Mouse (Mus musculus) ovary, postnatal 14 days (tissue): ENCODE measurements around the gene Clybl.

Experiments
- DNase-seq: peaks from one replicate; pipeline ENCODE4 v3.0.0; 2022; ENCODE audit warnings: low spot score

The Clybl gene

GRCm38 (mm10) chr14:122181078-122181814 is at the start of gene Clybl:
Clybl (plus strand) TSS chr14:122181704.
- DNase-seq: peak; percentile 95

GRCm38 (mm10) chr14:122136368-122136928 is 45.1 kb upstream of the Clybl start:
- DNase-seq: no peak

GRCm38 (mm10) chr14:122137234-122137633 is 44.3 kb upstream of the Clybl start:
- DNase-seq: no peak

- no peak for DNase-seq
These were observed 41.4 kb upstream of the Clybl start for GRCm38 (mm10) chr14:122140126-122140525.

DNA sequence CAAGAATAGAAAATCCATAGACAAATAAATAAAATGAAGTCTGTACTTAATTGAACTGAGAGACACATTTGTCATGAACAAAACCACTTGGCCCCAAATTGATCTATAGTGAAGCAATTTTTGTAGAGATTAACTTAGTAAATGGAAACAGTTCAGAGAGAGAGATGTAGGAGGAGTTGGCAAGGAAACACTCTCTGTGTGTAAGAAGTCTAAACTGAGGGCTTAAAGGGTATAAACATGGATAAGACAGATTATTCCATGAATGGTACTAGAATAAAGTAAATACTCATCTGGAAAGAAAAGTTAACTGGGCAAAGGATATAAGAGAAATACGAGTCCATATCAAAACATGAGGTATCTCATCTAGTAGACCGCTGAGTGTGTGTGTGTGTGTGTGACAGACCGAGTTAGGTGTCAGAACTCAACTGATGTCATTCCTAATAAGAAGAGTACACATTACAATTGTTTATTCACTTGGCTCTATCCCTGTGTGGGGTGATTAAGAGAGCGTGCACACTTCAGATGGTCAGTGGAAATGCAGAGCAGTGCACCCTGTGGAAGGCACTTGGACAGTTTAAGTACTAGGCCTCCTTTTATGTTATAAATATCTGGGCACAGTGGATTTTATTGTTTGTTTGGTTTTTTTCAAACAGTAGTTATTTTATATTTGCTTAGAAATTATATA is 37.8 kb upstream of the Clybl start:
- no peak for DNase-seq

DNA sequence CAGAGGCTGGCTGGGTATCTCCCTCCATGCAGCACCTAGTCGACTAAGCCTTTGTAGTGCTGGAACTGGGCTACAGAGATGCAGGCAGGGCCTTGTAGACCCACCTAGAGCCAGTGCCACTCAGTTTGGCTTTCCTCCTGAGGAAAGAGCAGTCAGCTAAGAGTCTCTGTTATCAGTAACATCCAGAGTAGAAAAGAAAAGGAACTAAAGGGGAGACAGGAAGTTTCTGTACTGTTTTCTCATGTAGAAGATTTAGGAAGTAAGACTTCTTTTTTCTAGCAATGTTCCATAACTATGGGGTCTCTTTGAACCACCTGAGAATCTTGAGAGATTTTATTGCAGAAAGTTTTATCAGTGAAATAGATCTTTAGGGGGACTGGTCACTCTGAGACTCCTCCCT is 36.1 kb upstream of the Clybl start:
- no peak for DNase-seq

- DNase-seq: no peak
These were observed 30.9 kb upstream of the Clybl start for GRCm38 (mm10) chr14:122150616-122151015.

- DNase-seq: no peak
These were observed 23.8 kb upstream of the Clybl start for GRCm38 (mm10) chr14:122157738-122158137.

DNA sequence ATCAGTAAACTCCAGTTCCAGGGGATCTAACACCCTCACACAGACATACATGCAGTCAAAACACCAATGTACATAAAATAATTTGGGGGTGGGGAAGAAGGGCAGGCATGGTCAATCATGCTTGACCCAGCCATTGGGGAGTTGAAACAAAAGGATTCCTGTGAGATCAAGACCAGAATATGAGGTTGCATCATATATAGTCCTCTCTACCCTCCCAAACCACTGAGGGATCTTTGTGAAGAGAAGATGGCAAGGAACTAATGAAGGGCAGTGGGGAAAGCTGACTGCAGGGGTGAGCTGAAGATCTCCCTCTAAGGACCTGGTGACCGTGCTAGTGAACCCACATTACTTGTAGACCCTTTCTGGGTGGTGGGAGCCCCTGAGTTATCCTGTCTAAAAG is 20.6 kb upstream of the Clybl start:
- DNase-seq: no peak

- DNase-seq: no peak
These were observed 12.6 kb upstream of the Clybl start for GRCm38 (mm10) chr14:122168912-122169311.

DNA sequence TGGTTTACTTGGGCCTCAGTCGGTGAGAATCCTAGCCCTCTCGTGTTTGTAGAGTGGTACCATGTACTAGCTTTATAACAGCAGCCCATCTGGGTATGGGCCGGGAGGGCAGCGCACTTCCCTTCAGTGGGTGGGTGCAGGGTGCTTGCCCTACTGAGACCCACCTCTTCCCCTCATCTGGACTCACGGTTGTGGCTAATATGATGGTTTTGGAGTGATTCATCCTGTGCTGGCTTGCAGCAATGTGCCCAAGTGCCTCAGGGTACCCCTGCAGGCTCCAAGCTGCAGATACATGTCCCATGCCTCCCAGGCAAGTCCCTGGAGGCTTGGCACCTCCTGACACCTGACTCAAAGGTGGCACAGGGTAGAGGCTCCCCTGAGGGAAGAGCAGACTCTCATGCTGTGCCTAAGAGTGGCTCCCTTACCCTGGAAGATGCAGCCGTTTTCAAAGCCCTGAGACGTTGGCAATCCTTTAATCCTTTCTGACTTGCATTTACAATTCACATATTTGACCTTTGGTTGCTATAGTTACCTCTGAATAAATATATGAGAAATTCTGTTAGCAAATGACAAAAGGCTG is 11.2 kb upstream of the Clybl start:
- DNase-seq: no peak

DNA sequence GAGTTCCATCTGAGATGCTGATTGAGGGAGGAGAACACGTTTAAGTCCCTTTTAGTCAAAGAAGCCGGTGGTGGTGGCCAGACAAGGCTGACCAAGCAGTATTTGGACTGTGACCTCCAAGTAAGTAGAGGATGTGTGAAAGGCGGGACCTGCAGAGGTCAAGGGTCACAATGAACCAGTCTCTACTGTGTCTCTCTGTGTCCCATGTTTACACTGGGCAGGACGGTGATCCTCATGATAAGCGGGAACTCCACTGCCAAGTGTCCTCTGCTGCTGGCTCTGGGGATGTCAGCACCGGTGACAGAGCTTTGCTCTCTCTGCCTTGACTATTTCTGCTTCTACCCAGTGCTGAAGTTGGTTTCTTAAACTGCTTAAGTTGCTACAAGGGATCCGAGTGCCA is 10.5 kb upstream of the Clybl start:
- no peak for DNase-seq

- no peak for DNase-seq
These were observed 5.2 kb upstream of the Clybl start for GRCm38 (mm10) chr14:122176263-122176798.

- DNase-seq: no peak
These were observed 2.2 kb upstream of the Clybl start for GRCm38 (mm10) chr14:122179262-122179661.

DNA sequence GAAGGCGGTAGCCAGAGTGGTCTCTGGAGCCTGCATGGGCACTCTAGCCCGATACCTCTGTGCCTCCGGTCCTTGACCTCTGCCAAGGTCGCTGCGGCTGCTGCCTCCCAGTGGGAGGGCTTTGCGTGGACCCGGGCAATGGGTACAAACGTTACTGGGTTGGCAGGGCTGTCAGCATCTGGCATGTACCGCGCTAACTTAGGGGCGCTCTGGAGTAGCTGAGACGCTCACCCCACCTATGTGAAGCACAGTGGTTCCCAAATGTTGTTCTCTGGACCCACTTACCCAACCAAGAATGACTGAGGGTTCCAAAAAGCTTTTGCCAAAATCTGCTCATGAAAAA is 282 bp downstream of the Clybl start:
- DNase-seq: no peak

GRCm38 (mm10) chr14:122182220-122182619 is 716 bp downstream of the Clybl start:
- DNase-seq: no peak

GRCm38 (mm10) chr14:122183974-122184373 is 2.5 kb downstream of the Clybl start:
- no peak for DNase-seq

DNA sequence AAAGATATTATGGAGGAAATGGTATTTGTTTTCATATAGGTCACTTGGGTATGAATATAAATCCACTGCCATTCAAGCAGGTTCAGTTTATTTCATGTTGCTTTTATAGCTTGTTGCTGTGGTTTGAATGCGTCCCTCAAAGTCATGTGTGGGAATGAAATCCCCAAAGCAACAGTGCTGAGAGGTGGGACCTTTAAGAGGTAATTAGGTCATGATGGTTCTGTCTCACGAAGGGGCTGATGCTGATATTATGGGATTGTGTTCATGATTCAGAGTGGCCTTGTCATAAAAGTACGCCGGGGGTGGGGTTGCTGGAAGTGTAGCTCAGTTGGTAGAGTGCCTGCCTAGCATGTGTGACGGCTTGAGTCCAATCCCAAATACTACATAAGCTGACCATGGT is 6.7 kb downstream of the Clybl start:
- no peak for DNase-seq

GRCm38 (mm10) chr14:122189901-122190300 is 8.4 kb downstream of the Clybl start:
- DNase-seq: no peak

DNA sequence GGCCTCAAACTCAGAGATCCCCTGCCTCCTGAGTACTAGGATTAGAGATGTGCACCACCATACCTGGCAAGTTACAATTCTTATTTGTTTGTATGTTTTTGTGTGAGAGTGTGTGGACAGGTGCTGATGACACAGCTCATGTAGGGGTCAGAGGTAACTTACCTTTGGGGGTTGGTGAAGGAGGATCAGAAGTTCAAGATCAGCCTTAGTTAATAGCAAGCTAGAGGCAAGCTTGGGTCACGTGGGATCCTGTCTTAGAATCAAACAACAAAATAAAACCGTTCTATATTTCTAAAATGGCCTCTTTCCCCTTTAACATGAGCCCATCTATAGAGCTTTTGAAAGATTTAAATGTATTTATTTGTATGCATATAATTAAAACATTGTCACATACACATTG is 9.0 kb downstream of the Clybl start:
- no peak for DNase-seq

GRCm38 (mm10) chr14:122190941-122191510 is 9.5 kb downstream of the Clybl start:
- peak; percentile 52 for DNase-seq

DNA sequence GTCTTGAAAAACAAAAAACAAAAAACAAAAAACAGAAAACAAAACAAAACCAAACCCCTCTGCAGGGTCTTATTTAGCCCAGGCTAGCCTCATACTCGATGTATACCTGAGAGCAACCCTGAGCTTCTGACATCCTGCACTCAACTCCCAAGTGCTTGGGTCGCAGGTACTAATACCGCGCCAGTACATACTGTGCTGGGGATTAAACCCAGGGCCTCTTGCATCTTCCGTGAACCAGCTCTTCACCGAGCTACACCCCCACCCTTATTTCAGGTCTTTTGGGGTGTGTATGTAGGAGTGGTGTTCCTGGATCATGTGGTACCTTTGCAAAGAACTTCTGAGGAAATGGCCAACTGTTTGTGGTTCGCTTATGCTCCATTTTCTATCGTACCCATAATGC is 13.1 kb downstream of the Clybl start:
- no peak for DNase-seq

- DNase-seq: no peak
These were observed 15.3 kb downstream of the Clybl start for GRCm38 (mm10) chr14:122196851-122197250.
